Mouse (Mus musculus) liver, postnatal 0 days (tissue): ENCODE results near the gene Egr2.

Experiments used
- CTCF ChIP-seq: sonication (generic); IDR thresholded peaks from 2 replicates; pipeline ENCODE4 v1.5.1; 2016; ENCODE audit warnings: antibody characterized with exemption, low read depth
- EP300 ChIP-seq: IDR thresholded peaks from 2 replicates; pipeline ENCODE4 v1.6.1; 2016; ENCODE audit warnings: antibody characterized with exemption, low read depth, mild to moderate bottlenecking

DNA sequence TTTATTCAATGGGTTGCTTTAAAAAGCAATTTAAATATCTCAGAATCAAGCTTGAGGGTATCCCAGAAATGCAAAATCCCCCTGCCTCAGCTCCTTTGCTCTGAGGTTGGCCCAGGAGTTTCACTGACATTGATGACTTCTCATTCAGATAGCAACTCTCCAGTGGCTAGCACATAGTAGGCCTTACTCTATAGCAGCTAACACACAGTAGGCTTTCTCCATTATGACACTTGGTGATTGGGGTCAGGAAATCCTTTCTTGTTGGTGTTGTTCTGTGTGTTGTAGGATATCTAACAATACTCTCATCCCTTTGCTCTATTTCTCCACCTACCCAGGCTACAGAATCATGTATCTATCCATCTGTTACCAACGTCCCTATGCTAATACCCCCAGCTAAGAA lies 25.9 kb downstream of the Egr2 start:
- TF ChIP-seq CTCF (no peak), EP300 (no peak)
